9 mouse cellular contexts compared by ENCODE assay signal in the genomic region with DNA sequence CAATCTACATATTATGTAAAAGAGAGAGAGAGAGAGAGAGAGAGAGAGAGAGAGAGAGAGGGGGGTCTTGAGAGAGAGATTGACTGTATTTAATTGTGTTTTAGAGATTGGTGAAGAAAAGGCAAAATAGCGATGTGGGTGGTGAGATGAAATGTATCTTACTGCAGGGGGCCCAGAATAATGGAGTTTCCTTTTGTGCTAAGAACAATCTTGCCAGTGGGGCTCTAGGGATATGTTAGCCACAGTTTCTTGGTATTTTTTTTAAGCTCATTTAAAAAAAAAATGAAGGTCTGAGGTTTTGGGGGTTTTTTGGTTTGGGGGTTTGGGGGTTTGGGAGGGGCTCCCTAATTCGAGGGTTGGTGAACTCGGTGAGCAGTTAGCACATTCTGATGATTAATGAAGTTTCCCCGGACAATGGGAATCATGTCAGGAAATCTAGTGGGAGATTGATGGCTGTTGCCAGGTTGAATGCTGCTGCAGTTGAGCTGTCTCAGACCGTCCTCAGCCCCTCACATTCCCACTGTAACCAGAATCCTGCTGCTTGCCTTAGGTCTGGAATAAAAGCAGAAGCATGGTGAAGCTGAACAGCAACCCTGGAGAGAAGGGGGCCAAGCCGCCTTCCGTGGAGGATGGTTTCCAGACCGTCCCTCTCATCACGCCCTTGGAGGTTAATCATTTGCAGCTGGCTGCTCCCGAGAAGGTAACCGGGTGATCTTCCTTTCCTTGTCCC. TPM values are rescaled to one million over a fixed set of nuclear protein-coding genes. Genes with fewer than 3 reads are reported as not detected.
DNase-seq lines count a peak whose midpoint lies in the region; ATAC-seq lines count a peak whose summit lies in the region.
"Had no signal": no experiment of that assay in that cellular context is flagged by ENCODE, and none has a peak within 500 bp of the region (broad histone marks: within the 10 kb centered on the region; RNA-seq: fewer than 3 reads in every experiment).

No protein-coding gene starts in this region.

- 0 out of 2 replicates have a peak overlapping the region, but pooled peaks have one; percentile 15 for H3K4me2 ChIP-seq in heart, embryonic 15.5 days
- peak overlapping the region; percentile 36 for H3K4me2 ChIP-seq in embryonic facial prominence, embryonic 13.5 days
- H3K4me2 ChIP-seq in kidney, embryonic 14.5 days (replicated peaks; ENCODE audit: low read depth, low read length): 0 out of 2 replicates have a peak overlapping the region, but pooled peaks have one; percentile 2
- peak overlapping the region; percentile 84 for H3K4me2 ChIP-seq in neural tube, embryonic 13.5 days

- peaks cover 7% of the 10 kb centered on the region for H3K4me1 ChIP-seq in heart, embryonic 15.5 days (replicated peaks)
- H3K4me1 ChIP-seq in embryonic facial prominence, embryonic 13.5 days: peaks cover 31% of the 10 kb centered on the region
- H3K4me1 ChIP-seq in kidney, embryonic 14.5 days (ENCODE audit: control insufficient read depth, insufficient read depth, low read length): no peaks in the 10 kb centered on the region
- H3K4me1 ChIP-seq in neural tube, embryonic 13.5 days (replicated peaks): peaks cover 34% of the 10 kb centered on the region
- H3K4me1 ChIP-seq: liver, embryonic 13.5 days had no signal

- peaks cover 19% of the 10 kb centered on the region for H3K27me3 ChIP-seq in heart, embryonic 15.5 days
- no peaks in the 10 kb centered on the region for H3K27me3 ChIP-seq in embryonic facial prominence, embryonic 13.5 days
- no peaks in the 10 kb centered on the region for H3K27me3 ChIP-seq in kidney, embryonic 14.5 days (ENCODE audit: control insufficient read depth, insufficient read depth, low read length)
- H3K27me3 ChIP-seq in neural tube, embryonic 13.5 days: no peaks in the 10 kb centered on the region

- no peak overlapping the region for H3K27ac ChIP-seq in heart, embryonic 15.5 days
- no peak overlapping the region for H3K27ac ChIP-seq in embryonic facial prominence, embryonic 13.5 days
- no peak overlapping the region for H3K27ac ChIP-seq in kidney, embryonic 14.5 days (ENCODE audit: low read depth, low read length)
- peak overlapping the region; percentile 98 for H3K27ac ChIP-seq in neural tube, embryonic 13.5 days (replicated peaks)
- H3K27ac ChIP-seq: liver, embryonic 13.5 days had no signal

- no peaks in the 10 kb centered on the region for H3K36me3 ChIP-seq in heart, embryonic 15.5 days
- no peaks in the 10 kb centered on the region for H3K36me3 ChIP-seq in embryonic facial prominence, embryonic 13.5 days
- no peaks in the 10 kb centered on the region for H3K36me3 ChIP-seq in kidney, embryonic 14.5 days (ENCODE audit: control insufficient read depth, insufficient read depth, low read length)
- peaks cover 33% of the 10 kb centered on the region for H3K36me3 ChIP-seq in neural tube, embryonic 13.5 days
- H3K36me3 ChIP-seq: liver, embryonic 13.5 days had no signal

- intact Hi-C loops in heart, postnatal 25 days (cut with DNase I): no loop called here

- 8% methylated on average over 11 of the region's 11 CpGs for WGBS in heart, embryonic 15.5 days
- 3% methylated on average over 11 of the region's 11 CpGs for WGBS in embryonic facial prominence, embryonic 13.5 days
- WGBS in kidney, embryonic 14.5 days: 4% methylated on average over 11 of the region's 11 CpGs
- 1% methylated on average over 11 of the region's 11 CpGs for WGBS in neural tube, embryonic 13.5 days

- no peaks in the 10 kb centered on the region for H3K9me3 ChIP-seq in heart, embryonic 15.5 days (replicated peaks)
- no peaks in the 10 kb centered on the region for H3K9me3 ChIP-seq in embryonic facial prominence, embryonic 13.5 days
- no peaks in the 10 kb centered on the region for H3K9me3 ChIP-seq in kidney, embryonic 14.5 days (ENCODE audit: control insufficient read depth, low read length)
- peaks cover 5% of the 10 kb centered on the region; the same call in 1 of the 2 replicates for H3K9me3 ChIP-seq in neural tube, embryonic 13.5 days
- H3K9me3 ChIP-seq: liver, embryonic 13.5 days had no signal

- peak overlapping the region; percentile 14 for H3K4me3 ChIP-seq in heart, embryonic 15.5 days
- H3K4me3 ChIP-seq in embryonic facial prominence, embryonic 13.5 days: no peak overlapping the region
- no peak overlapping the region for H3K4me3 ChIP-seq in kidney, embryonic 14.5 days (ENCODE audit: low read length)
- peak overlapping the region; percentile 53 for H3K4me3 ChIP-seq in neural tube, embryonic 13.5 days
- H3K4me3 ChIP-seq: liver, embryonic 13.5 days had no signal

- ATAC-seq in heart, embryonic 15.5 days (replicated peaks; ENCODE audit: insufficient number of reproducible peaks, insufficient read depth, low FRiP score, low read depth): no peak
- no peak for ATAC-seq in embryonic facial prominence, embryonic 13.5 days (ENCODE audit: insufficient number of reproducible peaks, insufficient read depth, low FRiP score, low TSS enrichment, low read depth)
- ATAC-seq in kidney, embryonic 14.5 days (ENCODE audit: low FRiP score, low TSS enrichment): peak; percentile 43; the same call in 1 of the 2 replicates
- ATAC-seq in neural tube, embryonic 13.5 days (ENCODE audit: low read depth): no peak

- H3K9ac ChIP-seq in heart, embryonic 15.5 days: no peak overlapping the region
- H3K9ac ChIP-seq in embryonic facial prominence, embryonic 13.5 days: 0 out of 2 replicates have a peak overlapping the region, but pooled peaks have one; percentile 2
- H3K9ac ChIP-seq in kidney, embryonic 14.5 days (ENCODE audit: low read depth, low read length): no peak overlapping the region
- H3K9ac ChIP-seq in neural tube, embryonic 13.5 days: peak overlapping the region; percentile 94
- H3K9ac ChIP-seq: liver, embryonic 13.5 days had no signal

- DNase-seq in heart, postnatal 25 days (ENCODE audit: low spot score): no peak
- no peak for DNase-seq in adrenal gland, postnatal 14 days
- no peak for DNase-seq in spleen, postnatal 36 days (ENCODE audit: low spot score in 2 of 2)
- no peak for DNase-seq in spleen, adult 18-20 months
- DNase-seq: liver, embryonic 13.5 days had no signal

RNA-seq across cellular contexts. Expression of gene Nsg2, which starts 1.1 kb away (rescaled TPM):
- polyA plus RNA-seq in heart, embryonic 15.5 days (2015; fragmentation: Nextera tagmentation; extraction: Ambion mirVana): 1.3 and 4.6 TPM in 2 replicates
- 1 to 10 TPM; 1.0 TPM for total RNA-seq in heart, postnatal 25 days (2021)
- polyA plus RNA-seq in embryonic facial prominence, embryonic 13.5 days (2015; fragmentation: Nextera tagmentation; extraction: Ambion mirVana): 5.7 and 8.7 TPM in 2 replicates
- 0.87 and 1.6 TPM in 2 replicates for polyA plus RNA-seq in kidney, embryonic 14.5 days (2014; fragmentation: Nextera tagmentation; extraction: Ambion mirVana)
- 356 and 366 TPM in 2 replicates for polyA plus RNA-seq in neural tube, embryonic 13.5 days (2015; fragmentation: Nextera tagmentation; extraction: Ambion mirVana)
- total RNA-seq in adrenal gland, postnatal 14 days (2021): 29.7 and 36.8 TPM in 2 replicates

RNA-seq across cellular contexts. Expression of gene 4930524B15Rik, which starts 36.0 kb away (rescaled TPM):
- 0.31 TPM in 1 of 2 replicates, not detected in the other for polyA plus RNA-seq in heart, embryonic 15.5 days (2015; fragmentation: Nextera tagmentation; extraction: Ambion mirVana)
- not detected for total RNA-seq in heart, postnatal 25 days (2021)
- polyA plus RNA-seq in embryonic facial prominence, embryonic 13.5 days (2015; fragmentation: Nextera tagmentation; extraction: Ambion mirVana): 0.10 and 0.12 TPM in 2 replicates
- 0.27 TPM in 1 of 2 replicates, not detected in the other for polyA plus RNA-seq in kidney, embryonic 14.5 days (2014; fragmentation: Nextera tagmentation; extraction: Ambion mirVana)
- 0.22 and 0.23 TPM in 2 replicates for polyA plus RNA-seq in neural tube, embryonic 13.5 days (2015; fragmentation: Nextera tagmentation; extraction: Ambion mirVana)
- total RNA-seq in adrenal gland, postnatal 14 days (2021): not detected in 2 replicates
- polyA plus RNA-seq: liver, embryonic 13.5 days had no signal

Comparison
In these comparisons a context has a peak if more than half of its experiments do, and no peak if none do; other contexts are left out.
1. H3K4me2 ChIP-seq: peak in every context shown above with its lines; median percentile 84 in neural tube, embryonic 13.5 days; 36 in embryonic facial prominence, embryonic 13.5 days; 15 in heart, embryonic 15.5 days; 2 in kidney, embryonic 14.5 days.
2. H3K4me3 ChIP-seq: peak in heart, embryonic 15.5 days (single experiment) and neural tube, embryonic 13.5 days (single experiment); none in embryonic facial prominence, embryonic 13.5 days (single experiment) and kidney, embryonic 14.5 days (single experiment).
3. H3K9ac ChIP-seq: peak in embryonic facial prominence, embryonic 13.5 days (single experiment) and neural tube, embryonic 13.5 days (single experiment); none in heart, embryonic 15.5 days (single experiment) and kidney, embryonic 14.5 days (single experiment).
4. RNA of gene Nsg2, which starts 1.1 kb away (polyA plus RNA-seq): 356 to 366 TPM in neural tube, embryonic 13.5 days; 5.7 to 8.7 TPM in embryonic facial prominence, embryonic 13.5 days, 1.3 to 4.6 TPM in heart, embryonic 15.5 days and 0.87 to 1.6 TPM in kidney, embryonic 14.5 days; every median in the first group is over 10 times any median in the second.